Mouse (Mus musculus) embryonic facial prominence, embryonic 15.5 days (tissue): Measurements from ENCODE around the gene Nptn. TPM values are rescaled to one million over a fixed set of nuclear protein-coding genes. Genes with fewer than 3 reads are reported as not detected.

Experiments used
- ATAC-seq: fragments of 200-750 bp; cut with Nextera tagmentation; 2 replicates; pipeline ENCODE4 v1.8.0; 2017; ENCODE audit warnings: low read depth, moderate TSS enrichment; ENCODE audit not compliant: insufficient number of reproducible peaks, low FRiP score, low TSS enrichment
- H3K27ac ChIP-seq: fragments of 300-500 bp; sonication (generic); replicated peaks from 2 replicates; pipeline ENCODE4 v1.5.1; 2015; ENCODE audit warnings: mild to moderate bottlenecking, inconsistent platforms
- H3K27me3 ChIP-seq: fragments of 300-500 bp; sonication (generic); 2 replicates; pipeline ENCODE4 v1.6.1; 2015; ENCODE audit warnings: inconsistent platforms
- H3K36me3 ChIP-seq: fragments of 300-500 bp; sonication (generic); 2 replicates; pipeline ENCODE4 v1.6.1; 2015; ENCODE audit warnings: mild to moderate bottlenecking, inconsistent platforms
- H3K4me1 ChIP-seq: fragments of 300-500 bp; sonication (generic); 2 replicates; pipeline ENCODE4 v1.6.1; 2015; ENCODE audit warnings: inconsistent platforms
- H3K4me2 ChIP-seq: fragments of 300-500 bp; sonication (generic); replicated peaks from 2 replicates; pipeline ENCODE4 v1.6.1; 2015; ENCODE audit warnings: mild to moderate bottlenecking, inconsistent platforms
- H3K4me3 ChIP-seq: fragments of 300-500 bp; sonication (generic); replicated peaks from 2 replicates; pipeline ENCODE4 v1.5.1; 2015; ENCODE audit warnings: mild to moderate bottlenecking, inconsistent platforms
- H3K9ac ChIP-seq: fragments of 300-500 bp; sonication (generic); 2 replicates; pipeline ENCODE4 v1.6.1; 2015; ENCODE audit warnings: inconsistent platforms
- H3K9me3 ChIP-seq: fragments of 300-500 bp; sonication (generic); replicated peaks from 2 replicates; pipeline ENCODE4 v1.6.1; 2016; ENCODE audit warnings: inconsistent platforms
- WGBS: fragments of 180-500 bp; shearing (Covaris S2); methylation state at CpG from one replicate; pipeline ENCODE4 v1.1.7; 2015; 5-methylcytosine and 5-hydroxymethylcytosine counted together
- polyA plus RNA-seq: library from polyadenylated mRNA; unstranded; fragments of >200 nt; fragmentation: Nextera tagmentation; extraction: Ambion mirVana; gene quantifications from 2 replicates; pipeline ENCODE4 v1.2.1, GENCODE M21; 2015

Nptn gene
- polyA plus RNA-seq, 1 experiment from 2014 or later: 123 TPM

- Histone ChIP-seq H3K27me3 (no peaks in the 10 kb centered on the region), H3K4me1 (peaks cover 7% of the 10 kb centered on the region; the same call in 1 of the 2 replicates), H3K27ac (no peak overlapping the region), H3K4me3 (no peak overlapping the region), H3K9me3 (no peaks in the 10 kb centered on the region), H3K36me3 (no peaks in the 10 kb centered on the region), H3K4me2 (no peak overlapping the region), H3K9ac (no peak overlapping the region)
- 74% methylated on average over 7 of the region's 7 CpGs for WGBS
- no peak for ATAC-seq
These were observed 121.7 kb downstream of the Nptn start for GRCm38 (mm10) chr9:58703766-58704165.

GRCm38 (mm10) chr9:58706024-58706423 lies 124.0 kb downstream of the Nptn start:
- no peaks in the 10 kb centered on the region for H3K27me3 ChIP-seq
- no peaks in the 10 kb centered on the region for H3K4me1 ChIP-seq
- no peak overlapping the region for H3K4me2 ChIP-seq
- no peak overlapping the region for H3K27ac ChIP-seq
- no peaks in the 10 kb centered on the region for H3K36me3 ChIP-seq
- ATAC-seq: no peak
- H3K9me3 ChIP-seq: no peaks in the 10 kb centered on the region
- no peak overlapping the region for H3K4me3 ChIP-seq
- WGBS: 70% methylated on average over 7 of the region's 7 CpGs
- no peak overlapping the region for H3K9ac ChIP-seq

Other genes starting within 250 kb of the Nptn start
- gene Tbc1d21, start 211.8 kb upstream of the Nptn start, polyA plus RNA-seq: not detected in 2 replicates
- gene Insyn1, start 93.6 kb upstream of the Nptn start, polyA plus RNA-seq: 3.7 and 4.6 TPM in 2 replicates
- 53.6 and 55.8 TPM in 2 replicates for gene Cd276, start 26.8 kb upstream of the Nptn start, polyA plus RNA-seq
- 2.0 and 2.1 TPM in 2 replicates for gene Rec114, start 161.7 kb downstream of the Nptn start, polyA plus RNA-seq
- gene Hcn4, start 241.2 kb downstream of the Nptn start, polyA plus RNA-seq: 0.28 and 0.41 TPM in 2 replicates